Mouse (Mus musculus) left cerebral cortex, postnatal 10 days (tissue): Measurements from ENCODE around the gene Lamc2. TPM values are rescaled to one million over a fixed set of nuclear protein-coding genes. Genes with fewer than 3 reads are reported as not detected.

ENCODE experiments used
- DNase-seq, 2 experiments: peaks; one replicate each; pipeline ENCODE4 v3.0.0; 2021 to 2022; ENCODE audit warnings: low spot score in 2 of 2, mixed read lengths in 1 of 2; ENCODE audit errors: extremely low spot score in 1 of 2
- intact Hi-C: fragments of 180-260 bp; cut with DNase I; formaldehyde crosslinking; loops from one replicate; pipeline ENCODE4 v1.15.1; 2025
- total RNA-seq, 2 experiments: library from RNA; stranded (reverse); gene quantifications; 2 replicates each; pipeline ENCODE4 v1.2.3; 2021

Gene Lamc2
- total RNA-seq, 2 experiments from 2014 or later, result 4.5 to 5.4 TPM

DNA sequence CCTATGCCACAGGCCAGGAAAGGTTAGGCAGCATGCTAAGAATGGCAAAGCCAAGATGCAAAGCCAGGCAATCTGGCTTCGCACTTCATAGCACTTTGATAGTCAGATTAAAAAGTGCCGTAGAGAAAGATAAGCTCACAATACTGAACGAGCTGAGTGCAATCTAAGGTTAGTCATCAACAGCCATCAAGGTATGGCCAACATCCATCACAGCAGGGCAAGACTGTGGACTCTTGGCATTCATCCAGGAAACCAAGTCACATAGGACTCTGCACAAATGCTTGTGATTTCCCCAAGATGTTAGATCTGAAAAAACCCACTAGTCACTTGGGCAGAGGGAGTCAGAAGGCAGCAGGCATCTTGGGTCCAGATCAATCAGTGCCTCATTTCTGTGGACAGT lies 1.8 kb upstream of the Lamc2 start:
- DNase-seq, result no peak
- intact Hi-C loops, result no loop called here

DNA sequence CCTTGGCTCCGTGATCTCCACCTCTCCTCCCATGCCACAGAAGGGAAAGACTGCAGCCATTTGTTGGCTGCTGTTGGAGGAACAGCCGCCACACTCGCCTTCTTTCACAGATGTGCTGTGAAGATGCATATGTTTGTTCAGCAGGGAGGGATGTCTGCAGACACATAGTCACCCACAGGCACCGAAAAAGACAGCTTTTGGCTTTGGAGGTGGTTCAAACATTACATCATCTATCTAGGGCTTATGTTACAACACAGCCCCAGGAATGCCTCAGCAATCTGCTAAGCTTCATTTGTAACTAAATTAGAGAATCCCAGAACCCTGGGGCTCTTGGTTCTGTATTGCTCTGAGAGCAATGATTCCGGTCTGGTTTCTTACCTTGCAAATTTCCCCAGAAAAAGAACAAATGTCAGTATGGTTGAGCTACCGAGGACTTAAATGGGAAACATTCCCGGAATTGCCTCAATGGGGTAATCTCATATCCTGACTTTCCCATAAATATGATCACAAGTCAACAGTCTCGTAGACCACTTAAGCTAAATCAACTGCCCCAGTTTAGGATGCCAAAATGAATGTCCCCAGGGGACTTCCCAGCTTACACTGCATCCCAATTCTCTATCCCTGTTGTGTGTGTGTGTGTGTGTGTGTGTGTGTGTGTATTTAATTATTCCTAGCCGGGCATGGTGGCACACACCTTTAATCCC lies 5.5 kb downstream of the Lamc2 start:
- intact Hi-C loops, result no loop called here
- peak in 1 of 2 experiments; percentile 63 for DNase-seq

DNA sequence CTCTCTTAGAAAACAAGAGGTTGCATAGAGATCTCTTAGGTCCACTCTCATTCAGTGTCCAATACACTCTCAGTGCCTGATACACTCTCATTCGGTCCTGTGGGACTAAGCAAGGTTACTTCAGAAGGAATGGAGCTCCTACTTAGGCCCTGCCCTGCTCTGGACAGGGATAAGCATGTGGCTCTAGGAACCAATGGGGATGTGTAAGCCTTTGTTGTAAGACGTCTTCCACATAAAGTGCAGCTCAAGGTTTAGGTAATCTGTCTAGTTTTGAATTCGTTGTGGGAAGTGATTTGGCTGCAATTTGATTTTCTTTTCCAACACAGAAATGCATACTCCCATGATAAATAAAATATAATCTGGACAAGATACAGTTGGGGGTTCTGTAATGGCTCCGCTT lies 6.1 kb downstream of the Lamc2 start:
- DNase-seq, result no peak
- intact Hi-C loops, result no loop called here

DNA sequence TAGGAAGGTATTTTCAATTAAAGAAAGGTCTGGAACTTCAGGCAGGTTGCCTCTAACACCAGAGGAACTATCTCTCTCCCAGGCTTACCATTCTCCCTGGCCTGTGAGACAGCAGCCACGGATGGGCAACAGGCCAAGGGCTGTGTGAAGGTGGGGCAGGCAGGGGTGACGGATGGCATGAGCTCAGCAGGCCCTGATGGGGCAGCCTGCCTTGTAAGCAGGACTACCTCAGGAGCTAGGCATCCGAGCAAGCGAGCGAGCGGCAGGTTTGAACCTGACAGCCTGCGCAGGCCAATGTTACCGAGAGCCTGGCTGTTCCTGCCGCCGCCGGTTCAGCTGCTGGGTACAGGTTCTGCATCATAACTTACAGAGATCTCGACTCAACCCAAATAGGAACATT lies 11.4 kb downstream of the Lamc2 start:
- intact Hi-C loops, result no loop called here
- DNase-seq, result peak in 1 of 2 experiments; percentile 66

DNA sequence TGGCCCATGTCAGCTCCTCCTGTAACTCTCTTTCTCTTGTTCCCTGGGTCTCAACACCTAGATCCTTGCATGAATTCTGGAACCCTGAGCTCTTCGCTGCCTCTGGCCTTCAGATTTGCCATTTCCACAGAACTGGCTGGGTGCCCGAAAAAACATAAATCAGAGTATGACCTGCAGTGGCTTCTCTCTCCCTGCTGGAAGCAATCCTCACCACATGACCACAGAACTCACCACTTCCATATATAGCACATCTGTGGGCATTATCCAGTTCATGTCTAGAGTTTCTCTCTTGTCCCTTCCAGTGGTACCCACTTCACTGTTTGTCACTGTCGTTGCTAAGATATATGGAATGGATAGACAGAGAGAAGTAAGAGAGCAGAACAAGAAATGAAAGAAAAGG lies 13.0 kb downstream of the Lamc2 start:
- intact Hi-C loops, result no loop called here
- DNase-seq, result peak in 1 of 2 experiments; percentile 44

DNA sequence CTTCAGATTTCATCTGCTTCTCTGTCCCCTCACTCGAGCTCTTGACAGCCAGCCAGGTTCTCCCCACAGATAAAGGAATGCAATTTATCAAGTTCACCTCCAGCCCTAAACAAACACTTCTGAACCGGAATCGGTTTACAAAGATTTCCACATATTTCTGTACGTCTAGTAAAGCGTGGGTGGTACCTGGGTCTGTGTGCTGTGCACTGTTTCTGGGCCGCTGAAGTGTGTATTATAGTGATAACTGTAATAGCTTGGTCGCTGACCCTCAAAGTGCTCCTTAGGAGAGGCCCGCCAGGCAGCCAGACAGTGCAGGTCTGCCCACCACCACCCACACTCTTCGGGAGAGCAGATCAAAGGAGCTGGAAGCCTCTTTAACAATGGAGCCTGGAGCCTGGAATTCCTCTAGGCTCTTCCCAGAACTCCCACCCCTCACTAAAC lies 13.9 kb downstream of the Lamc2 start:
- DNase-seq, result no peak
- intact Hi-C loops, result no loop called here

DNA sequence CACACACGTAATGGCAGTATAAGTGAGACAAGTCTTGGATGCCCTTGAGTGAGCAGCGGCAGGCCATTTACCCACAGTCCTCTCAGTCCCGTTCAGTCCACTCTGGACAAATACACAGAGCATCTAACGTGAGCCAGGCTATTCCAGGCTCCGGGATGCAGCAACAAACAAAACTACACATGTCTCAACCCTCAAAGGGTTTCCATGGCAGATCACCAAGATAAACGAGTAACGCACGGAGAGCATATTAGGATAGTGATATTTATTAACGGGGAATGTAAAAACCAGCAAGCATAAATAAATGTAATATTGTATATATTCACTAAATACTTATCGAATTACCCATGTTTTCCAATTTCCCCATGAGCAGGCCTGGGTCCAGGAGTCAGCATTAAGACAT lies 15.2 kb downstream of the Lamc2 start:
- intact Hi-C loops, result no loop called here
- no peak for DNase-seq

DNA sequence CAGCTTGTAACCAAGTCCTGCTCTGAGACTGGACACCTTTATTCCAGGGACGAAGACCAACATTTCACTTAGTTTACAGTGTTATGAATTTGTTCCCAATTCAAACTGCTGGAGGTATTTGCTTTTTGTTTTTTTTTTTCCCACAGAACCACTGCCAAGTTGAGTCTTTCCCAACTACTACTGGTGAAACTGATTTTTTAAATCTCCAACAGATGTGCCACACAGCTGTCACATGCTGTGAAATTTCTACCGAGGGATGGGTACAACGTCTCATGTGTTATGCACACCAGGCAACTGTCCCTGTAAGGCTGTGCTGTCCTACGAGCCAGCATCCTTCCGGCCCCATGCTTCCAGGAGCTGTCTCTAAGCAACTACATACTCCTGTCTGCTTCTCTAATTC lies 18.0 kb downstream of the Lamc2 start:
- no peak for DNase-seq
- intact Hi-C loops, result no loop called here

DNA sequence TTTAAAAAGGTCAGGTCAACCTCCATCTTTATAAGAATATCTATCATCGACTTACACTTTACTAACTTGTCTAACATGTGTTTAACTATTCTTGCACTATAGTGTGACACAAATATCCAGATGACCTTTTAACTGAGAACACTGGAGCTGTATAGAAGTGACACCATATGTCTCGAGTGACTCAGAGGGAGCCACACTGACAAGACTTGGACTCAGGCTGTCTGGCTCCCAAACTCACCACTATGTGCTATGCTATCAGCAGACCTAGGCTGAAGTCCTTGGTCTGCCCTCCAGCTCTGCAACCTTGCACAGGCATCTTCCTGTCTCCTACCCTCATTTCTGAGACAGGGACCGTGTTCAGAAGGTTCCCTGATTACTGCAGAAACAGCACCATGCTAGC lies 22.4 kb downstream of the Lamc2 start:
- no peak for DNase-seq
- intact Hi-C loops, result no loop called here

DNA sequence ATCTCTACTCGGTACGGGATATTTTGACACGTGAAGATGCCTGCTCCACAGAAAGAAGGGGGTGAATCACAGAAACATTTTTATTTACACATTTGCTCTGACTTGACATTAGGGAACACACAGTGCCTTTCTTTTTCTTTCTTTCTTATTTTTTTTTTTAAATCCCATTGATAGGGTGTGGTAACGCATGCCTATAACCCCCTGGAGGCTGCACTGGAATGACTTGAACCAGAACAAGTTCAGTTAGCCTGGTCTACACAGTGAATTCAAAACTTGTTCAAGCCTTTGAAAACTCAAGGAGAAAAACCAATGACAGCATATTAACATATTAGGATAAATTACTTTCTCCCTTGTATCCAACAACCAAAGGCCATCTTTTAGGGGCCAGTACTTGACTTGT lies 27.1 kb downstream of the Lamc2 start:
- DNase-seq, result no peak
- intact Hi-C loops, result no loop called here

DNA sequence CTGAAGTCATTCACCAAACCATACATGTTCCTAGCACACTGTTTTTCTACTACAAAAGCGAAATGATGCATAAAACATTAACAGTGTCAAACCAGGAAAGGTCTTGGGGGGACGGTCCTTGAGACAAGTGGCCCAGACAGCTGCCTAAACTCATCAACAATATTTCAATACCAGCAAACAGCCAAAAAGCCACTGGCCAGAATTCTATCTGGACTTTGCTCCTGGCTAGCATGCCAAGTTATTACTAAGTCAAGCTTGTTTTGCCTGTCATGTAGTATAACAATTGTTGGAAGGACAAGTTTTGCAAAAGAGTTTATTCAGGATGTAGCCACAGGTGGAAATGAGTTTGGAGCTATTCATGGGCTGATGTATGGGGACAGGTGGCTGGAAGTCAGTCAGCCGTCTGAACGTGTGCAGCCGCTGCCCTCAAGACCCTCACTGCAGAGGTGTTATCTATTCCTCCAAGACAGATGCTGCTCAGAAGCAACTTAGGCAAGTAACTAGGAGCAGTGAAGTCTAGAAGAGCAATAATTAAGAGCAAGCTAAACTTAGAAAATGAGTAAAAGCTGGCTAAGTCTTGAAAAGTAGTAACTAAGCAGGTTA lies 29.1 kb downstream of the Lamc2 start:
- intact Hi-C loops, result no loop called here
- no peak for DNase-seq

DNA sequence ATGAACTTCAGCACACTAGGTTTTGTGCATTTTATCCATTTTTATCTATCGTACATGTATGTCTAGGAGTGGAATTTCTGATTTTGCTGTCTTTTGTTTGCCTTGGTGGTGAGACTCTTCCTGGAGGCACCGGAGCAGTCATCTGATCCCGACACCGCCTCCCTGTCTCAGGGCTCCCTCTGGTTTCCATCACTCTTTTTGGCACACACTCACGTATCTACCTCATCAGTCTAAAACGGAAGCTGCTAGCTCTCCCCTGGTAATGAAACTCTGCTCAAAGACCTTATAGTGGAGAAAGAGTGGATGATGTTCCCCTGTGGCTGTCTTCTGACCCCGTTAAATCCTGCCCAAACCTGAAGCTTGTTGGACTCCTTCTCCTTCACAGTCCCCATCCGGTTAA lies 30.9 kb downstream of the Lamc2 start:
- intact Hi-C loops, result no loop called here
- no peak for DNase-seq

DNA sequence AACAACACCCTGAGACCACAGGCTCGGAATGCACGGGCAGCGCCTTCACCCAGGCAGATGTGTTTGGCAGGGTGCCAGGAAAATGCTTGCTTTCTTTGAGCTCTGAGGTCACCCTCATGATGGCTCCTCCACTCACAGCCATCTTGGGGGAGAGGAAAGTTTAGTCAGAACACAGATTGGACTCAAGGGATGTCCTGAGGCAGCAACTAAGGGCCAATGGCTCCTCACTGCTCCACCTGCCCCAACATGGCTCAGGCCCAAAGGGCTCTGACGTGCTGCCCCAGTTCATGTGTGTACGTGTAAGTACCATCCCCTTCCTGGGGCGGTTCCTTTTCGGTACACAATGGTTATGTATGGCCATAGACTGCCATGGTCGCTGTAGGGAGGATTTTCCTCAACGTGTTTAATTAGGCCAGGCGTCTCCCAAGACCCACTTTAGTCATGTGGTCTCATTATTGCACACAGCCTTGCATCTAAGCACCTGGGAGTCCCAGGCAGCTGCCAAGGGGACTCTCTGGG lies 32.6 kb downstream of the Lamc2 start:
- intact Hi-C loops, result no loop called here
- peak in 1 of 2 experiments; percentile 59 for DNase-seq

DNA sequence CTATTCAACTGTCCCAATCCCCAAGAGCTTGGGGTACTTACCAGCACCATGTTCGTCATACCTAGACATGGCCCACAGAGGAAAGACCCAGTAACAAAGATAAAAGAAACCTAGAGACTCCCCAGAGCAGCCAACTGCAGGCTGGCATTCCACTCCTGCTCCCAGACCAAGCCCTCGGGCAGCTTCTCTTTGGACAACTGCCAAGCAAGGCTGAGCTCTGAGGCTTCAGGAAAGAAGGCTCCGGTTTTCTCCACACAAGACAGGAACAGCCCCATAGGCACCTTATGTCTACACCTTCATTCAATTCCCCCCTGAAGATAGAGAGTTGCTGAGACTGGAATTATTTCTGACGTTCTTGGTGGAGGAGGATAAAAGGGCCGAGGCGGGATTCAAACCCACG lies 33.7 kb downstream of the Lamc2 start:
- no peak for DNase-seq
- intact Hi-C loops, result no loop called here

DNA sequence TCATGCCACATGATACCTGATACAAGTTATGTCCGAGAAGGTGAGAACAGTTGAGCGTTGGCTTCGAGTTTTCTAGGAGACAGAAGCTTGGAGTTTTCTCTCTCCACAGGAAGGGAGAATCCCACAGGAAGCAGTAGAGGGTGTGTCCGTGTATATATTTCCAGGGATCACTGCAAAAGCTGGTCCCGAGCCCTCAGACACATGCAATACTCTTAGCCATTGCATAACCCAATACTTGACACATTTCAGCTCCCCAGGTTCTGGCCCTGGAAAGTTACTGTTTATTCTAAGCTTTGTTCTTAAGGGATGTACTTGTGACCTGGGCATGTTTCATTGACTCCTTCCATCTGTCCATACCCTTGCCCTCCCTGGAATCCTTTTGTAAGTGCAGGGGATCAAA lies 40.5 kb downstream of the Lamc2 start:
- intact Hi-C loops, result no loop called here
- no peak for DNase-seq

DNA sequence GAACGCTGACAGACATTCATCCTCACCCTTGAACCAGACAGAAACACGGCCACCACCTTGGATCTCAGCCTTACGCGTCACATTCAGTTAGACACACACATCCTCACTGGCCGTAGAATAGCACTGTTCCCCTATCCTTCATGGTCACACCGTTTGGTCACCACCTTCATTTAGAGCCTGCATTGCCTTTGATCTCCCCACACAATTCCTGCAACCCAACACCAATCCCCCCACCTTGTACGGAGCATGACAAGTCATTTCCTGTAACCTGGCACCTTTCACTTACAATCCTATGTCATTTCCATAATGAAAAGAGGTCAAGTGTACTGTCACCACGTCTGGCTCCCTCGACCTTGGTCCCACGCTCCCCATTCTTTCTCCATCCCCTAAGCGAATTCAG lies 42.2 kb downstream of the Lamc2 start:
- no peak for DNase-seq
- intact Hi-C loops, result no loop called here

DNA sequence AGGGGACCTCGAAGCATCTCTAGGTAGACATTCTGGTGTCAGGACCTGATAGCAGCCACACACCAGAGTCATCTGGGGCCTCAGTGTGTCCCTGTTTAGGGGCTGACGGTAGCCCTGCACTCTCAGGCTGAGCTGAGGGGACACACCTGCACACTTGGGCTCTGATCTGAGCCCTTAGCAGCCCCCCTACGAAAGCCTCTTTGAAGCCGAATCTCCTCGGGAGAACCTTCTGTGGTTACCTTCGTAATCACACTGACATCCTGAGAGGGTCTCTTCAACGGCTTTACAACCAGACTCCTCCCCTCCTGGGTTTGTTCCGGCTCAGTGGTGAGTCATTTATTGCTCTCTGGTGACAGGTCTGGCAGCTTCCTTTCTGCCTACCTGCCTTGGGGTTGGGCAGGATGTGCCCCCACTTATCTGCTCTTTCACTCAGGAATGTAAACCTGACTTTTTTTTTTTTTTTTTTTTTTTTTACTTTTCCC lies 45.5 kb downstream of the Lamc2 start:
- intact Hi-C loops, result no loop called here
- no peak for DNase-seq

DNA sequence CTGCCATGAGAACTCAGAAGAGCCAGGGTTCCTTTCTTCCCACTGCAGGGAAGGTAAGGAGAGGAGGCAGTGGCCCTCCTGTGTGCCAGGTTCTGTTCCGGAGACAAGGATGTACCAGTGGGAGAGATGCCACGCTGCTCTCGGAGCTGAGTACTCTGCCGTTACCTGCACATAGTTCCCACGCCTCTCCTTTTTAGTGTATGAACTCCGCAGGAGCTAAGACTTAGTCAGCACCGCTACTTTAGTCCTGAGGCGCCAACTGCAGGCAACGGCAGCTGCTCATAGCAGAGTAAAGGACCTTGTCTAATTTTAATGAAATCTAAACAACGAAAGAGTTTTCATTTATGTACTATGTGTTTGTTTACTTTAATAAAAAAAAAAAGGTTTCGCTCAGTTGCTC lies 46.0 kb downstream of the Lamc2 start:
- no peak for DNase-seq
- intact Hi-C loops, result no loop called here

DNA sequence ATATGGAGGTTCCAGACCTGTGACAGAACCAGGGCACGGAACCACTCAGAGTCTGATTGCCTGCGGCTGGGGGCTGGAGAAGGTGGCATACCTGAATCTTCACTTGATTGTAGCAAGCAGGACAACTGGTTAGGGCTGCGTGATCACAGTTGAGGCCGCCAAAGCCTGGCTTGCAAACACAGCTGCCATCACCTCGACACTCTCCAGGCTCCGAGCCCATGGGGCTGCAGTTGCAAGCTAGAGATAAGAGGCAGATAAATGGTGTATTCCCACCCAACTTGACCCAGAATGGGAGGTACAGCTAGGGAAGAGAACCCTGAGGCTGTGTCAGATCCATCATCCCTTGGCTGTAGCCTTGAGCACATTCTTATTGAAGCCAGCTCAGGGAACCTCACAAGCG lies 46.6 kb downstream of the Lamc2 start:
- no peak for DNase-seq
- intact Hi-C loops, result no loop called here

DNA sequence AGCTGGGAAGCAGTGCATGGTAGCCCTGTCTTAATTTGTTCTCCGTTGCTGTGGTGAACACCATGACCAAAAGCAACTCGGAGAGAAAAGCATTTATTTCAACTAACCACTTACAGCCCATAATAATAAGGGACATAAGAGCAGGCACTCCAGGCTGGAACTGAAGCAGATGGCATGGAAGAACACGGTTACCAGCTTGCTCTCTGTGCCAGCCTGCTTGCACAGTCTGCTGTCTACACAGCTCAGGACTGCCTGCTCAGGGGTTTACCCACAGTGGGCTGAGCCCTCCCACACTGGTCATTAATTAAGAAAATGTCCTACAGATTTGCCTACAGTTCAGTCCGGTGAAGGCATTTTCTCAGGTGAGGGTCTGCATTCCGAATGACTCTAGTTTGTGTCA lies 47.8 kb downstream of the Lamc2 start:
- DNase-seq, result no peak
- intact Hi-C loops, result no loop called here

DNA sequence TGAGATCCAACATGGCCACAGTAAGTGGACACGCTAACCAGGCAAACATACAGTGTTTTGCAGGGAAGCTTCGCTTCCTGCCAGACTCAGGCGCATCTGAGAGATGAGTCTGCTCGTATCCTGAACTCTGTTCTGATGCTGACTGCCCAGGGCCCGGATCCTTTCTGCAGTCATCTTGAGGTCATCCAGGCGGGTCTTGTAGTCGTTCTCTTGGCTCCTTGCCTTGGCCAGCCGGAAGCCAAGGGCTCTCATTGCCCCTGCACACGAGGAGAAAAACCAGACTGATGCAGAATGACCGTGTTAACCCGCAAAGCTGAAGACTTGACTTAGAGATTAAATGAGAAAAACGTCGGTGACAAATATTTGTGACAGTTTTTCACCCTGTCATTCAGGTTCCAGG lies 49.6 kb downstream of the Lamc2 start:
- intact Hi-C loops, result no loop called here
- DNase-seq, result no peak
